Mouse (Mus musculus): ENCODE measurements at regions not wholly inside any gene's neighbourhood (a gene's known extent, or its start where the extent isn't known, plus 50 kb on each side); places are given as distances from the start of the nearest gene placed in this dataset.

- Histone ChIP-seq H3K9ac (ENCODE audit: low read length) (no peak overlapping the region), H3K27me3 (ENCODE audit: control insufficient read depth, insufficient read depth, low read length) (no peaks in the 10 kb centered on the region), H3K9me3 (ENCODE audit: control insufficient read depth, low read length) (no peaks in the 10 kb centered on the region), H3K4me2 (ENCODE audit: low read depth, severe bottlenecking) (no peak overlapping the region), H3K4me1 (ENCODE audit: control insufficient read depth, insufficient read depth, low read length) (no peaks in the 10 kb centered on the region), H3K4me3 (ENCODE audit: low read depth, low read length) (no peak overlapping the region), H3K36me3 (ENCODE audit: control insufficient read depth, insufficient read depth, low read length) (no peaks in the 10 kb centered on the region), H3K27ac (replicated peaks; ENCODE audit: low read depth, low read length) (no peak overlapping the region)
- ATAC-seq (ENCODE audit: insufficient number of reproducible peaks, low FRiP score, low TSS enrichment, low read depth), result no peak
- no peak for DNase-seq (ENCODE audit: low spot score)
Observed at GRCm38 (mm10) chr4:93935692-93936091, 600.4 kb upstream of the Tusc1 start.

- Histone ChIP-seq H3K4me1 (ENCODE audit: control insufficient read depth, insufficient read depth, low read length) (no peaks in the 10 kb centered on the region), H3K4me2 (ENCODE audit: low read depth, severe bottlenecking) (no peak overlapping the region), H3K9ac (ENCODE audit: low read length) (no peak overlapping the region), H3K4me3 (ENCODE audit: low read depth, low read length) (no peak overlapping the region), H3K9me3 (ENCODE audit: control insufficient read depth, low read length) (no peaks in the 10 kb centered on the region), H3K27ac (replicated peaks; ENCODE audit: low read depth, low read length) (no peak overlapping the region), H3K27me3 (ENCODE audit: control insufficient read depth, insufficient read depth, low read length) (no peaks in the 10 kb centered on the region), H3K36me3 (ENCODE audit: control insufficient read depth, insufficient read depth, low read length) (no peaks in the 10 kb centered on the region)
- no peak for ATAC-seq (ENCODE audit: insufficient number of reproducible peaks, low FRiP score, low TSS enrichment, low read depth)
- 96% methylated on average over 7 of the region's 7 CpGs for WGBS
- DNase-seq (ENCODE audit: low spot score), result no peak
Observed at GRCm38 (mm10) chr4:93927117-93927516, 591.8 kb upstream of the Tusc1 start.

GRCm38 (mm10) chr4:93924402-93924801 lies 589.1 kb upstream of the Tusc1 start:
- H3K4me2 ChIP-seq (ENCODE audit: low read depth, severe bottlenecking), result no peak overlapping the region
- no peak for ATAC-seq (ENCODE audit: insufficient number of reproducible peaks, low FRiP score, low TSS enrichment, low read depth)
- WGBS, result 86% methylated on average over 1 of the region's 1 CpGs
- no peaks in the 10 kb centered on the region for H3K27me3 ChIP-seq (ENCODE audit: control insufficient read depth, insufficient read depth, low read length)
- H3K4me3 ChIP-seq (ENCODE audit: low read depth, low read length), result no peak overlapping the region
- no peaks in the 10 kb centered on the region for H3K4me1 ChIP-seq (ENCODE audit: control insufficient read depth, insufficient read depth, low read length)
- no peak overlapping the region for H3K27ac ChIP-seq (replicated peaks; ENCODE audit: low read depth, low read length)
- H3K36me3 ChIP-seq (ENCODE audit: control insufficient read depth, insufficient read depth, low read length), result no peaks in the 10 kb centered on the region
- DNase-seq (ENCODE audit: low spot score), result no peak
- no peak overlapping the region for H3K9ac ChIP-seq (ENCODE audit: low read length)
- H3K9me3 ChIP-seq (ENCODE audit: control insufficient read depth, low read length), result no peaks in the 10 kb centered on the region

GRCm38 (mm10) chr4:93886631-93887030 lies 551.3 kb upstream of the Tusc1 start:
- Histone ChIP-seq H3K27me3 (ENCODE audit: control insufficient read depth, insufficient read depth, low read length) (no peaks in the 10 kb centered on the region), H3K4me3 (ENCODE audit: low read depth, low read length) (no peak overlapping the region), H3K27ac (replicated peaks; ENCODE audit: low read depth, low read length) (no peak overlapping the region), H3K36me3 (ENCODE audit: control insufficient read depth, insufficient read depth, low read length) (no peaks in the 10 kb centered on the region), H3K4me1 (ENCODE audit: control insufficient read depth, insufficient read depth, low read length) (no peaks in the 10 kb centered on the region), H3K9ac (ENCODE audit: low read length) (no peak overlapping the region), H3K4me2 (ENCODE audit: low read depth, severe bottlenecking) (no peak overlapping the region), H3K9me3 (ENCODE audit: control insufficient read depth, low read length) (no peaks in the 10 kb centered on the region)
- ATAC-seq (ENCODE audit: insufficient number of reproducible peaks, low FRiP score, low TSS enrichment, low read depth) (no peak), DNase-seq (ENCODE audit: low spot score) (no peak)
- WGBS, result 91% methylated on average over 11 of the region's 11 CpGs

GRCm38 (mm10) chr4:93881318-93881717 lies 546.0 kb upstream of the Tusc1 start:
- WGBS, result 75% methylated on average over 3 of the region's 3 CpGs
- ATAC-seq (ENCODE audit: insufficient number of reproducible peaks, low FRiP score, low TSS enrichment, low read depth) (no peak), DNase-seq (ENCODE audit: low spot score) (no peak)
- no peak overlapping the region for H3K27ac ChIP-seq (replicated peaks; ENCODE audit: low read depth, low read length)
- H3K27me3 ChIP-seq (ENCODE audit: control insufficient read depth, insufficient read depth, low read length), result no peaks in the 10 kb centered on the region
- no peaks in the 10 kb centered on the region for H3K36me3 ChIP-seq (ENCODE audit: control insufficient read depth, insufficient read depth, low read length)
- no peak overlapping the region for H3K4me3 ChIP-seq (ENCODE audit: low read depth, low read length)
- no peaks in the 10 kb centered on the region for H3K4me1 ChIP-seq (ENCODE audit: control insufficient read depth, insufficient read depth, low read length)
- H3K9me3 ChIP-seq (ENCODE audit: control insufficient read depth, low read length), result no peaks in the 10 kb centered on the region
- no peak overlapping the region for H3K4me2 ChIP-seq (ENCODE audit: low read depth, severe bottlenecking)
- H3K9ac ChIP-seq (ENCODE audit: low read length), result no peak overlapping the region

GRCm38 (mm10) chr4:93879351-93879872 lies 544.1 kb upstream of the Tusc1 start:
- no peaks in the 10 kb centered on the region for H3K9me3 ChIP-seq (ENCODE audit: control insufficient read depth, low read length)
- no peaks in the 10 kb centered on the region for H3K36me3 ChIP-seq (ENCODE audit: control insufficient read depth, insufficient read depth, low read length)
- H3K9ac ChIP-seq (ENCODE audit: low read length), result no peak overlapping the region
- 62% methylated on average over 8 of the region's 8 CpGs for WGBS
- no peaks in the 10 kb centered on the region for H3K4me1 ChIP-seq (ENCODE audit: control insufficient read depth, insufficient read depth, low read length)
- H3K27ac ChIP-seq (replicated peaks; ENCODE audit: low read depth, low read length), result no peak overlapping the region
- H3K27me3 ChIP-seq (ENCODE audit: control insufficient read depth, insufficient read depth, low read length), result no peaks in the 10 kb centered on the region
- no peak overlapping the region for H3K4me3 ChIP-seq (ENCODE audit: low read depth, low read length)
- ATAC-seq (ENCODE audit: insufficient number of reproducible peaks, low FRiP score, low TSS enrichment, low read depth) (no peak), DNase-seq (ENCODE audit: low spot score) (no peak)
- H3K4me2 ChIP-seq (ENCODE audit: low read depth, severe bottlenecking), result no peak overlapping the region

GRCm38 (mm10) chr4:93873271-93873670 lies 538.0 kb upstream of the Tusc1 start:
- no peak overlapping the region for H3K27ac ChIP-seq (replicated peaks; ENCODE audit: low read depth, low read length)
- ATAC-seq (ENCODE audit: insufficient number of reproducible peaks, low FRiP score, low TSS enrichment, low read depth), result no peak
- no peaks in the 10 kb centered on the region for H3K9me3 ChIP-seq (ENCODE audit: control insufficient read depth, low read length)
- no peak overlapping the region for H3K4me3 ChIP-seq (ENCODE audit: low read depth, low read length)
- no peaks in the 10 kb centered on the region for H3K27me3 ChIP-seq (ENCODE audit: control insufficient read depth, insufficient read depth, low read length)
- DNase-seq (ENCODE audit: low spot score), result no peak
- H3K4me2 ChIP-seq (ENCODE audit: low read depth, severe bottlenecking), result no peak overlapping the region
- no peaks in the 10 kb centered on the region for H3K4me1 ChIP-seq (ENCODE audit: control insufficient read depth, insufficient read depth, low read length)
- 21% methylated on average over 3 of the region's 3 CpGs for WGBS
- no peak overlapping the region for H3K9ac ChIP-seq (ENCODE audit: low read length)
- no peaks in the 10 kb centered on the region for H3K36me3 ChIP-seq (ENCODE audit: control insufficient read depth, insufficient read depth, low read length)

- WGBS, result 94% methylated on average over 3 of the region's 3 CpGs
- DNase-seq (ENCODE audit: low spot score), result no peak
- no peaks in the 10 kb centered on the region for H3K4me1 ChIP-seq (ENCODE audit: control insufficient read depth, insufficient read depth, low read length)
- no peaks in the 10 kb centered on the region for H3K36me3 ChIP-seq (ENCODE audit: control insufficient read depth, insufficient read depth, low read length)
- no peaks in the 10 kb centered on the region for H3K9me3 ChIP-seq (ENCODE audit: control insufficient read depth, low read length)
- H3K9ac ChIP-seq (ENCODE audit: low read length), result no peak overlapping the region
- ATAC-seq (ENCODE audit: insufficient number of reproducible peaks, low FRiP score, low TSS enrichment, low read depth), result no peak
- no peak overlapping the region for H3K27ac ChIP-seq (replicated peaks; ENCODE audit: low read depth, low read length)
- H3K27me3 ChIP-seq (ENCODE audit: control insufficient read depth, insufficient read depth, low read length), result no peaks in the 10 kb centered on the region
- H3K4me2 ChIP-seq (ENCODE audit: low read depth, severe bottlenecking), result no peak overlapping the region
- no peak overlapping the region for H3K4me3 ChIP-seq (ENCODE audit: low read depth, low read length)
Observed at GRCm38 (mm10) chr4:93853451-93853850, 518.1 kb upstream of the Tusc1 start.

- no peak for ATAC-seq (ENCODE audit: insufficient number of reproducible peaks, low FRiP score, low TSS enrichment, low read depth)
- H3K4me2 ChIP-seq (ENCODE audit: low read depth, severe bottlenecking), result no peak overlapping the region
- H3K9ac ChIP-seq (ENCODE audit: low read length), result no peak overlapping the region
- H3K9me3 ChIP-seq (ENCODE audit: control insufficient read depth, low read length), result no peaks in the 10 kb centered on the region
- H3K36me3 ChIP-seq (ENCODE audit: control insufficient read depth, insufficient read depth, low read length), result no peaks in the 10 kb centered on the region
- no peak overlapping the region for H3K27ac ChIP-seq (replicated peaks; ENCODE audit: low read depth, low read length)
- DNase-seq (ENCODE audit: low spot score), result no peak
- no peaks in the 10 kb centered on the region for H3K27me3 ChIP-seq (ENCODE audit: control insufficient read depth, insufficient read depth, low read length)
- no peak overlapping the region for H3K4me3 ChIP-seq (ENCODE audit: low read depth, low read length)
- H3K4me1 ChIP-seq (ENCODE audit: control insufficient read depth, insufficient read depth, low read length), result no peaks in the 10 kb centered on the region
- WGBS, result 77% methylated on average over 3 of the region's 3 CpGs
Observed at GRCm38 (mm10) chr4:93849178-93849577, 513.9 kb upstream of the Tusc1 start.

All from limb, embryonic 11.5 days (tissue).